Mouse (Mus musculus) liver, embryonic 11.5 days (tissue): Measurements from ENCODE around the gene Zfp503. TPM values are rescaled to one million over a fixed set of nuclear protein-coding genes. Genes with fewer than 3 reads are reported as not detected.

ENCODE experiments used
- ATAC-seq: fragments of 200-750 bp; cut with Nextera tagmentation; replicated peaks from 2 replicates; pipeline ENCODE4 v1.8.0; 2017; ENCODE audit warnings: moderate number of reproducible peaks, mild to moderate bottlenecking, moderate TSS enrichment, moderate library complexity; ENCODE audit not compliant: low FRiP score
- DNase-seq: peaks from one replicate; pipeline ENCODE4 v3.0.0-alpha.2; 2017; ENCODE audit warnings: low spot score
- H3K27ac ChIP-seq: fragments of 300-500 bp; sonication (generic); 2 replicates; pipeline ENCODE4 v1.5.1; 2014; ENCODE audit warnings: mild to moderate bottlenecking, low read depth, low read length, control low read depth
- H3K27me3 ChIP-seq: fragments of 300-500 bp; sonication (generic); replicated peaks from 2 replicates; pipeline ENCODE4 v1.6.1; 2014; ENCODE audit warnings: low read length, mixed read lengths; ENCODE audit not compliant: control insufficient read depth, insufficient read depth
- H3K36me3 ChIP-seq: fragments of 300-500 bp; sonication (generic); 2 replicates; pipeline ENCODE4 v1.6.1; 2014; ENCODE audit warnings: mild to moderate bottlenecking, low read length, moderate library complexity, mixed read lengths; ENCODE audit not compliant: control insufficient read depth, insufficient read depth
- H3K4me1 ChIP-seq: fragments of 300-500 bp; sonication (generic); replicated peaks from 2 replicates; pipeline ENCODE4 v1.6.1; 2014; ENCODE audit warnings: low read length, mixed read lengths; ENCODE audit not compliant: control insufficient read depth, insufficient read depth
- H3K4me2 ChIP-seq: fragments of 300-500 bp; sonication (generic); 2 replicates; pipeline ENCODE4 v1.6.1; 2014; ENCODE audit warnings: mild to moderate bottlenecking, control low read depth, moderate library complexity
- H3K4me3 ChIP-seq: fragments of 300-500 bp; sonication (generic); 2 replicates; pipeline ENCODE4 v1.5.1; 2014; ENCODE audit warnings: low read depth, low read length, control low read depth
- H3K9ac ChIP-seq: fragments of 300-500 bp; sonication (generic); 2 replicates; pipeline ENCODE4 v1.6.1; 2014; ENCODE audit warnings: low read depth, low read length, control low read depth
- H3K9me3 ChIP-seq: fragments of 300-500 bp; sonication (generic); 2 replicates; pipeline ENCODE4 v1.6.1; 2016; ENCODE audit warnings: low read length, inconsistent platforms, mixed read lengths; ENCODE audit not compliant: control insufficient read depth
- WGBS: fragments of 180-500 bp; shearing (Covaris S2); extraction: QIAGEN DNeasy Blood & Tissue Kit; methylation state at CpG from one replicate; pipeline ENCODE4 v1.1.7; 2014; 5-methylcytosine and 5-hydroxymethylcytosine counted together
- polyA plus RNA-seq: library from polyadenylated mRNA; unstranded; fragments of >200 nt; fragmentation: Nextera tagmentation; extraction: Ambion mirVana; gene quantifications from 2 replicates; pipeline ENCODE4 v1.2.1, GENCODE M21; 2014

The Zfp503 gene
- polyA plus RNA-seq, 1 experiment from 2014 or later: 4.1 TPM

DNA sequence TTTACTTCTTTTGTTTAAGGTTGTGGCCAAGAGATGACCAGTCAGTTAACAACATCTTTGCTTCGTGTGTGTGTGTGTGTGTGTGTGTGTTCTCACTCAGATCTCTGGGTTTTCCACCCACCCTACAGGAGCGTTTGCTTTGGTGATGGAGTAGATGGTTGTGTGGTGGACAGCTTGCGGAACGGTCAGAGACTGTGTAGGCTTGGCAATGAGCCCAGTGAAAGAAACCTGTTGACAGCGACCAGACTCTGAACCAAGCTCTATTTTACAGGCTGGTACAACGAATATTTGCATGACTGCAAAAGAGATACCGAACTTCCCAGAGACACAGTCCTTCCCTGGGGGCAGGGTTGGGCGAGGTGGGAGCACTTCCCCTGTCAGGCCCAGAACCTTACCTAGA lies 30.2 kb downstream of the Zfp503 start:
- H3K4me1 ChIP-seq: no peaks in the 10 kb centered on the region
- no peak overlapping the region for H3K9ac ChIP-seq
- no peak overlapping the region for H3K4me2 ChIP-seq
- no peak overlapping the region for H3K27ac ChIP-seq
- WGBS: 72% methylated on average over 8 of the region's 8 CpGs
- ATAC-seq: no peak
- H3K36me3 ChIP-seq: no peaks in the 10 kb centered on the region
- no peak overlapping the region for H3K4me3 ChIP-seq
- no peaks in the 10 kb centered on the region for H3K9me3 ChIP-seq
- H3K27me3 ChIP-seq: no peaks in the 10 kb centered on the region; the same call in 1 of the 2 replicates
- DNase-seq: no peak

DNA sequence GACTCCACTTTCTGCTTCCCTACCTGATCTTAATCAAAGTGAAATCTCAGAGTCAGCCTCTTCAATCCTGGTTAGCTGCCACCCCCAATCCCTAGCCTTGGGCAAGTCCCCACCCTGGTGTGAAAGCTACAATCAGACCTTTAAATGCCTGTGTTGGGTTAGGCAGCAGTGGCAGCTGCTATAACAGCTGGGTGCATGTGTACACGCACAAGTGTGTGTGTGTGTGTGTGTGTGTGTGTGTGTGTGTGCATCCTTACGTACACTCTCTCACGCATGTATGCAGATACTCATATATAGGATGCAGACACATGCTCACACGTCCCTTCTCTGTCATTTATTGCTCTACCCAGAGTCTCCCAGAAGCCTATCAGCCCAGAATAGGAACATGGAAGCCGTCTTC lies 30.8 kb downstream of the Zfp503 start:
- DNase-seq (no peak), ATAC-seq (no peak)
- 80% methylated on average over 5 of the region's 5 CpGs for WGBS

DNA sequence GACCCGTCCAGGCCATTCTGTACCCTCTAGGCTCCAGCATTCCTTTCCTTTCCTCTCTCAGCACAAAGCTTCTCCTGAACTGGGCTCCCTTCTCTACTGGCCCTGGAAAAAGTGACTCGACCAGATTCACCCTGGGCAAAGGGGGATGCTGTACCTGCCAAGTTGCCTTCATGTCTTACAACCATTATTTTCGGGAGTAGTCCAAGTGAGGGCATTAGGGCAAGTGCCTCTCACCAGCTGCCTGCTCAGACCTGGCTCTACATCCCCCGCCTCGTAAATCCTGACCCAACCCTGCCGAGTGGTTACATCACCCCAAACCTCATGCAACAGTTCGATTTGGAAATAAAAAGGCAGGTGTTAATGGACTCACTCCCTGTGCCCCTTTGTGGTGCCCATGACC lies 36.9 kb downstream of the Zfp503 start:
- WGBS: 69% methylated on average over 7 of the region's 7 CpGs
- Histone ChIP-seq H3K36me3 (no peaks in the 10 kb centered on the region), H3K4me1 (no peaks in the 10 kb centered on the region), H3K9ac (no peak overlapping the region), H3K4me2 (no peak overlapping the region), H3K9me3 (no peaks in the 10 kb centered on the region; the same call in 1 of the 2 replicates), H3K27ac (no peak overlapping the region), H3K27me3 (no peaks in the 10 kb centered on the region), H3K4me3 (no peak overlapping the region)
- ATAC-seq (no peak), DNase-seq (no peak)

More for the DNA sequence above, 30.8 kb downstream of the Zfp503 start:
- Histone ChIP-seq H3K36me3 (no peaks in the 10 kb centered on the region), H3K4me2 (no peak overlapping the region), H3K4me1 (no peaks in the 10 kb centered on the region), H3K9me3 (no peaks in the 10 kb centered on the region), H3K27ac (no peak overlapping the region), H3K27me3 (no peaks in the 10 kb centered on the region; the same call in 1 of the 2 replicates), H3K4me3 (no peak overlapping the region), H3K9ac (no peak overlapping the region)

DNA sequence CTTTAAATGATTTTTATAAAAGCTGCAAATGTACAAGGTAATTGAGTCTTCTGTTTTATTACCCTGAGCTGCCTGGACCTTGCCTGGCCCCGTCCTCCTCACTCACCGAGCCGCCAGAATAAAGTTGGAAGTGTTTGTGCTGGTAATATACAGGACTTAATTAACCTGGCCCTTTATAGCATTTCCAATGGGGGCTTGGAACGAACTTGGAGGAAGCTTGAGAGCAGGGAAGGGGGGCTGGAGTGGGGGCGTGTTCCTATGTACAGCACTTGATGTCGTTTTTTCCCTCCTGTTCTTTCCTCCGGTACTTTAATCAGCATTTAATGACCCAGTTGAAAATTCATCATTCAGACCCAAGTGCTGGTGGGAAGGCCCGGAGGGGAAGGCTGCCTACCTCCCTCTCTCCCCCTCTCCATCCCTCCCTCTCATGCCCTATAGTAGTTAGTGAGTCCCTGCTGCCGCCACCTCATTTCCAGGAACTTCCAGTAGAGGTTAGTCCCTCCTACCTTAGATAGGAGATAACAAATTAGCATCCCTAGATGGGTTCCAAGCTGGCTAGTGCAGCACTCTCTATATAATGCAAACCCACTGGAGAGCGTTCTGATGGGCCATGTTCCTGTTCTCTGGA lies 37.4 kb downstream of the Zfp503 start:
- H3K9ac ChIP-seq: no peak overlapping the region
- H3K4me3 ChIP-seq: no peak overlapping the region
- H3K4me1 ChIP-seq: no peaks in the 10 kb centered on the region
- no peaks in the 10 kb centered on the region for H3K36me3 ChIP-seq
- no peaks in the 10 kb centered on the region for H3K27me3 ChIP-seq
- DNase-seq (no peak), ATAC-seq (no peak)
- H3K9me3 ChIP-seq: no peaks in the 10 kb centered on the region; the same call in 1 of the 2 replicates
- H3K4me2 ChIP-seq: no peak overlapping the region
- H3K27ac ChIP-seq: no peak overlapping the region
- 76% methylated on average over 10 of the region's 10 CpGs for WGBS

DNA sequence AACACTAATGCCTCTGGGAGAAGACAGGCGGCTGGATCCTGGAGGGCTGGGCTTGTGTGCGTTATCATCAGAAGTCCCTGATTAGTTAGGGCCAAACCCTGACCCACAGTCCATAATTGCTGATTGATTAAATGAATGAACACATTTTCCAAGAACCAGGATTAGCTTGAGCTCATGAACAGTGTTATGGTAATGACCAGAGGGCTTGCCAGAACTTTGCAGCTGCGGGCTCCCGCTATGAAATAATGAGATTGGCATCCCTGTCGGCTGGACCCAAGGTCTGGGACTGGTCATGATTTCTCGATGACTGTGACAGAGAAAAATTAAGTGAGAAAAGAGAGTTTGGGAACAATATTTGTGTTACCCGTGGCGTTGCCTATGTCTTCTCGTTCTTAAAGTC lies 44.5 kb downstream of the Zfp503 start:
- no peaks in the 10 kb centered on the region for H3K9me3 ChIP-seq
- no peaks in the 10 kb centered on the region for H3K27me3 ChIP-seq
- ATAC-seq: no peak
- H3K4me2 ChIP-seq: no peak overlapping the region
- H3K4me1 ChIP-seq: no peaks in the 10 kb centered on the region
- whole genome bisulfite sequencing: 78% methylated on average over 9 of the region's 9 CpGs
- no peaks in the 10 kb centered on the region for H3K36me3 ChIP-seq
- no peak overlapping the region for H3K27ac ChIP-seq
- DNase-seq: no peak
- no peak overlapping the region for H3K4me3 ChIP-seq
- no peak overlapping the region for H3K9ac ChIP-seq

DNA sequence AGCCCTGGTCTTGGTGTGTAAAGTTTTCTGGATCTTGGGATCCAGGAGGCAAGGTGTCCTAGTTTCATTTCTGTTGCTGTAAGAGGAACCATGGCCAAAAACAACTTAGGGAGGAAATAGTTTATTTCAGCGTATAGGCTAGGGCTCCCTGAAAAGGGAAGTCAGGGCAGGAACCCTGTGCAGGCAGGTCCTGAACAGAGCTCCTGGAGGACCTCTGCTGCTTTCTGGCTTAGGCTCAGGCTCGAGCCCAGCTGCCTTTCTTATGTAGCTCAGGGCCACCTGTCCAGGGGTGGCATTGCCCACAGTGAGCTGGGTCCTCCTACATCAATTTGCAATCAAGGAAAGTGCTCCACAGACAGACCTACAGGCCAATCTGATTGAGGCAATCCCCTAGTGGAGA lies 47.8 kb downstream of the Zfp503 start:
- Histone ChIP-seq H3K4me3 (no peak overlapping the region), H3K9ac (no peak overlapping the region), H3K4me2 (no peak overlapping the region), H3K27ac (no peak overlapping the region), H3K36me3 (no peaks in the 10 kb centered on the region), H3K9me3 (no peaks in the 10 kb centered on the region), H3K4me1 (no peaks in the 10 kb centered on the region), H3K27me3 (no peaks in the 10 kb centered on the region)
- DNase-seq: no peak
- WGBS: 41% methylated on average over 2 of the region's 2 CpGs
- ATAC-seq: no peak

DNA sequence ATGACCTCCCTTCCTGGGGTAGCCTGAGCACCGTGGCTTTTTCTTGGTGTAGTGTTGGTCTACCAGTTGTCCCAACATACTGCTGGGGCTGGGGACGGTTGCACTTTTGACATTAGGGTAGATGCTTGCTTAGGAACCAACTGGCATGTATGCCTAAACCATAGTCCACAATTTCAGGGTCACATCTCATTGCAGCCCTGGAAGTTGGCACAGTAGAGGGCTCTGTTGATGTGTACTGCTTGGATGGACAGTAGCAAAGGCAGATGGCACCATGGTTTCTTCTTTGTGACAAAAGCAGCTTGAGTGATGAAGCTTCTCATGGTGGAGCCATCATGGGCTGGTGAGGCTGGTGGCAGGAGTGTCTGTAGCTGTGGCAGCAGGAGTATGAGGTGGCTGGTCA lies 52.3 kb downstream of the Zfp503 start:
- Histone ChIP-seq H3K27ac (no peak overlapping the region), H3K27me3 (no peaks in the 10 kb centered on the region), H3K9ac (no peak overlapping the region), H3K4me2 (no peak overlapping the region), H3K36me3 (no peaks in the 10 kb centered on the region), H3K9me3 (no peaks in the 10 kb centered on the region), H3K4me1 (no peaks in the 10 kb centered on the region), H3K4me3 (no peak overlapping the region)
- WGBS: 73% methylated on average over 2 of the region's 2 CpGs
- no peak for ATAC-seq
- no peak for DNase-seq

DNA sequence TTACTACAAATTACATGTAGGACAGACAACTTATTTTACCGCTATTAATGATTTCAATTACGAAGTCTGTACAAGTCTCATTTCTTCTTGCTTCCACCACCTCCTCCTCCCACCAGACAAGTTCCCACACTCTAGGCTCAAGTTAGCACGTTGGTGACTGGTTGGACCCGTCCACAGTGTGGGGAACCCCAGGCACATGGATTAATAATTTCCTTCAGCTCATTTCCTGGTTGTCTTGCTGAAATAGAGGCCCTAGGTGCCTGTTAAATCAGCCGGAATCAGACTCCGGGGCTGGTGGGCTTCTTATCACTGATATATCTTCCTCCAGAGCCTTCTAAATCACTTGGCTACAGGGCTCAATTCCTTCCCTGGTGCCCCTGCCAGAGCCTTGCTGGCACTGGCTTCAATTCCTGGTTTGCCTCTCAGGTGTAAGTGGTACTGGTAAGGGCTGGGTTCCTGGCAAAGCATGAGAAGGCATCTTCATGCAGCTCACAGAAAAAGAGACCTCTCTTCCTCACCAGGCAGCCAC lies 53.2 kb downstream of the Zfp503 start:
- Histone ChIP-seq H3K4me3 (no peak overlapping the region), H3K36me3 (no peaks in the 10 kb centered on the region), H3K9me3 (no peaks in the 10 kb centered on the region), H3K4me2 (no peak overlapping the region), H3K4me1 (no peaks in the 10 kb centered on the region), H3K27me3 (no peaks in the 10 kb centered on the region), H3K27ac (no peak overlapping the region), H3K9ac (no peak overlapping the region)
- ATAC-seq (no peak), DNase-seq (no peak)
- WGBS: 67% methylated on average over 6 of the region's 6 CpGs
